Mouse (Mus musculus): ENCODE measurements around the gene Sp6. TPM values are rescaled to one million over a fixed set of nuclear protein-coding genes. Genes with fewer than 3 reads are reported as not detected.

Sp6 gene
- total RNA-seq, 1 experiment = 5.0 TPM

GRCm38 (mm10) chr11:96967544-96968269, 45.5 kb upstream of the Sp6 start:
- in situ Hi-C loops (cut with MboI; ENCODE audit: low sequenced_read_pairs in 2 of 2, unreplicated experiment in 2 of 2) = no loop called here

GRCm38 (mm10) chr11:96968476-96968875, 44.7 kb upstream of the Sp6 start:
- Histone ChIP-seq H3K9ac (ENCODE audit: insufficient read depth, low read depth, low read length, poor library complexity, severe bottlenecking) (peak overlapping the region; percentile 6; the same call in 1 of the 2 replicates), H3K9me3 (ENCODE audit: control insufficient read depth, insufficient read depth, low read depth, low read length) (no peaks in the 10 kb centered on the region), H3K36me3 (ENCODE audit: control insufficient read depth, insufficient read depth, low read length, poor library complexity, severe bottlenecking) (peaks cover 3% of the 10 kb centered on the region; the same call in 1 of the 2 replicates), H3K27ac (ENCODE audit: insufficient read depth, low read depth, low read length, poor library complexity, severe bottlenecking) (no peak overlapping the region), H3K4me3 (ENCODE audit: insufficient read depth in 1 of 2, low read depth in 1 of 2, low read length in 2 of 2, poor library complexity in 1 of 2, severe bottlenecking in 1 of 2) (no peak overlapping the region), H3K4me1 (ENCODE audit: control insufficient read depth in 2 of 2, insufficient read depth in 2 of 2, low read length in 2 of 2, poor library complexity in 1 of 2) (peaks cover 11 to 20% of the 10 kb centered on the region in 2 experiments)
- in situ Hi-C loops (cut with MboI; ENCODE audit: low sequenced_read_pairs in 2 of 2, unreplicated experiment in 2 of 2) = no loop called here
- no peak for TF ChIP-seq CHD2 (IDR thresholded peaks at IDR 0.05; ENCODE audit: low read depth, low read length)
- TF ChIP-seq HCFC1 (IDR thresholded peaks at IDR 0.05; ENCODE audit: borderline replicate concordance, insufficient read depth, low read length) = no peak
- no peak for TF ChIP-seq ZC3H11A (IDR thresholded peaks at IDR 0.05; ENCODE audit: borderline replicate concordance, low read depth, low read length)
- TF ChIP-seq ZNF384 (IDR thresholded peaks at IDR 0.05; ENCODE audit: low read depth, low read length) = no peak
- TF ChIP-seq MAFK (IDR thresholded peaks at IDR 0.05; ENCODE audit: insufficient read depth, low read depth, low read length) = no peak
- DNase-seq (ENCODE audit: low read depth, low spot score) = no peak

More at GRCm38 (mm10) chr11:96967544-96968269, 45.5 kb upstream of the Sp6 start:
- Histone ChIP-seq H3K9ac (ENCODE audit: insufficient read depth, low read depth, low read length, poor library complexity, severe bottlenecking) (0 out of 2 replicates have a peak overlapping the region, but pooled peaks have one; percentile 6), H3K4me3 (ENCODE audit: insufficient read depth in 1 of 2, low read depth in 1 of 2, low read length in 2 of 2, poor library complexity in 1 of 2, severe bottlenecking in 1 of 2) (no peak overlapping the region), H3K27ac (ENCODE audit: insufficient read depth, low read depth, low read length, poor library complexity, severe bottlenecking) (no peak overlapping the region), H3K4me1 (ENCODE audit: control insufficient read depth in 2 of 2, insufficient read depth in 2 of 2, low read length in 2 of 2, poor library complexity in 1 of 2) (peaks cover 11 to 18% of the 10 kb centered on the region in 2 experiments), H3K9me3 (ENCODE audit: control insufficient read depth, insufficient read depth, low read depth, low read length) (no peaks in the 10 kb centered on the region), H3K36me3 (ENCODE audit: control insufficient read depth, insufficient read depth, low read length, poor library complexity, severe bottlenecking) (peaks cover 2% of the 10 kb centered on the region; the same call in 1 of the 2 replicates)
- no peak for DNase-seq (ENCODE audit: low read depth, low spot score)
- no peak for TF ChIP-seq ZNF384 (IDR thresholded peaks at IDR 0.05; ENCODE audit: low read depth, low read length)
- no peak for TF ChIP-seq MAFK (IDR thresholded peaks at IDR 0.05; ENCODE audit: insufficient read depth, low read depth, low read length)
- no peak for TF ChIP-seq CHD2 (IDR thresholded peaks at IDR 0.05; ENCODE audit: low read depth, low read length)
- TF ChIP-seq ZC3H11A (IDR thresholded peaks at IDR 0.05; ENCODE audit: borderline replicate concordance, low read depth, low read length) = no peak
- TF ChIP-seq HCFC1 (IDR thresholded peaks at IDR 0.05; ENCODE audit: borderline replicate concordance, insufficient read depth, low read length) = no peak

- DNase-seq (ENCODE audit: low read depth, low spot score) = no peak
- Histone ChIP-seq H3K36me3 (ENCODE audit: control insufficient read depth, insufficient read depth, low read length, poor library complexity, severe bottlenecking) (peaks cover 5% of the 10 kb centered on the region; the same call in 1 of the 2 replicates), H3K4me3 (ENCODE audit: insufficient read depth in 1 of 2, low read depth in 1 of 2, low read length in 2 of 2, poor library complexity in 1 of 2, severe bottlenecking in 1 of 2) (no peak overlapping the region), H3K9me3 (ENCODE audit: control insufficient read depth, insufficient read depth, low read depth, low read length) (no peaks in the 10 kb centered on the region), H3K27ac (ENCODE audit: insufficient read depth, low read depth, low read length, poor library complexity, severe bottlenecking) (no peak overlapping the region), H3K9ac (ENCODE audit: insufficient read depth, low read depth, low read length, poor library complexity, severe bottlenecking) (no peak overlapping the region), H3K4me1 (ENCODE audit: control insufficient read depth in 2 of 2, insufficient read depth in 2 of 2, low read length in 2 of 2, poor library complexity in 1 of 2) (peaks cover 8 to 20% of the 10 kb centered on the region in 2 experiments)
- in situ Hi-C loops (cut with MboI; ENCODE audit: low sequenced_read_pairs in 2 of 2, unreplicated experiment in 2 of 2) = no loop called here
- TF ChIP-seq HCFC1 (IDR thresholded peaks at IDR 0.05; ENCODE audit: borderline replicate concordance, insufficient read depth, low read length) (no peak), CHD2 (IDR thresholded peaks at IDR 0.05; ENCODE audit: low read depth, low read length) (no peak), ZNF384 (IDR thresholded peaks at IDR 0.05; ENCODE audit: low read depth, low read length) (no peak), ZC3H11A (IDR thresholded peaks at IDR 0.05; ENCODE audit: borderline replicate concordance, low read depth, low read length) (no peak), MAFK (IDR thresholded peaks at IDR 0.05; ENCODE audit: insufficient read depth, low read depth, low read length) (no peak)
These were observed 43.9 kb upstream of the Sp6 start for GRCm38 (mm10) chr11:96969280-96969722.

DNA sequence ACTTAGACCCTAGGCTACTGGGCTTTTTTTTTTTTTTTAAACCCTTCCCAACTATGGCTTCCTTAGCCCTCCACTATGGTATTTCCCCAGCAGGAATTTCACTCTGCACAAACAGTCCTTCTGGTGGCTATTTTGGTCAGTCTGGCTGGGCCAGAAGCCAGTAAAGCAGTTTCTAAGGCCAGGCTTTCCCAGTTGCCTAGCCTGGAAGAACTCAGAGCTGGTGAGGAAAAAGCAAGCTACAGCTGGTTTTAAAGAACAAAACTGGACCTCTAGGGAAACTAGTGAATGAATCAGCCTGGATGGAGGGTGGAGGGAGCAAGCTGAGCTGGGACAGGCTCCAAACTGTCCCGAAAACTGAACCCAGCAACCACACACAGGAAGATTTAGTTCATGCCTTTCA, 43.4 kb upstream of the Sp6 start:
- no peak for DNase-seq (ENCODE audit: low read depth, low spot score)
- no peak overlapping the region for H3K4me3 ChIP-seq (ENCODE audit: insufficient read depth in 1 of 2, low read depth in 1 of 2, low read length in 2 of 2, poor library complexity in 1 of 2, severe bottlenecking in 1 of 2)
- H3K9me3 ChIP-seq (ENCODE audit: control insufficient read depth, insufficient read depth, low read depth, low read length) = no peaks in the 10 kb centered on the region
- no peak overlapping the region for H3K27ac ChIP-seq (ENCODE audit: insufficient read depth, low read depth, low read length, poor library complexity, severe bottlenecking)
- H3K9ac ChIP-seq (ENCODE audit: insufficient read depth, low read depth, low read length, poor library complexity, severe bottlenecking) = no peak overlapping the region
- TF ChIP-seq ZC3H11A (IDR thresholded peaks at IDR 0.05; ENCODE audit: borderline replicate concordance, low read depth, low read length) (no peak), ZNF384 (IDR thresholded peaks at IDR 0.05; ENCODE audit: low read depth, low read length) (no peak), CHD2 (IDR thresholded peaks at IDR 0.05; ENCODE audit: low read depth, low read length) (no peak), MAFK (IDR thresholded peaks at IDR 0.05; ENCODE audit: insufficient read depth, low read depth, low read length) (no peak), HCFC1 (IDR thresholded peaks at IDR 0.05; ENCODE audit: borderline replicate concordance, insufficient read depth, low read length) (no peak)
- H3K36me3 ChIP-seq (ENCODE audit: control insufficient read depth, insufficient read depth, low read length, poor library complexity, severe bottlenecking) = peaks cover 5% of the 10 kb centered on the region; the same call in 1 of the 2 replicates
- peaks cover 8 to 20% of the 10 kb centered on the region in 2 experiments for H3K4me1 ChIP-seq (ENCODE audit: control insufficient read depth in 2 of 2, insufficient read depth in 2 of 2, low read length in 2 of 2, poor library complexity in 1 of 2)
- in situ Hi-C loops (cut with MboI; ENCODE audit: low sequenced_read_pairs in 2 of 2, unreplicated experiment in 2 of 2) = no loop called here
